Mouse (Mus musculus): Measurements from ENCODE around the gene Csf3r. TPM values are rescaled to one million over a fixed set of nuclear protein-coding genes. Genes with fewer than 3 reads are reported as not detected.

Csf3r gene
- polyA plus RNA-seq, 1 experiment from 2014 or later = 0.42 TPM

DNA sequence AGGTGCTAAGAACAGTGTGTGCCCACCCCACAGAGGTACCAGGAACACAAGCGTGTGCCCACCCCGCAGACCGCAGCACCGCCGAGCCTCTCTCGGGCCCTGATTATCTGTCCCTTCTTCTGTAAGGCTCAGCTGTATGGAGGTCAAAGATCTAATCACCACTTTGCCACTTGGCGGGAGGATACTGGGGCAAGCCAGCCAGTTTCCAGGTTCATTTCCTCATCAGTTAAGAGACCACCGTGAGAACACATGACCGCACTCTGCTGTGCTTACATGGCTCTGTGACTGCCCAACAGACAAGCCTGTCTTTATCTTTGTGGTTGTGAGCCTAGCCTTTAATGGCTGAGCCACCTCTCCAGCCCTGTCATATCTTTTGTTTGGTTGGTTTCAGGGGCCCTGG lies 58.7 kb downstream of the Csf3r start:
- H3K27me3 ChIP-seq (ENCODE audit: control insufficient read depth, insufficient read depth, low read length) = no peaks in the 10 kb centered on the region
- 91% methylated on average over 9 of the region's 9 CpGs for WGBS

GRCm38 (mm10) chr4:126084382-126084781 lies 60.0 kb downstream of the Csf3r start:
- Histone ChIP-seq H3K9ac (replicated peaks; ENCODE audit: low read length) (no peak overlapping the region), H3K4me1 (ENCODE audit: control insufficient read depth, insufficient read depth, low read length) (no peaks in the 10 kb centered on the region), H3K4me2 (ENCODE audit: low read depth, low read length) (no peak overlapping the region), H3K27me3 (ENCODE audit: control insufficient read depth, insufficient read depth, low read length) (no peaks in the 10 kb centered on the region), H3K9me3 (replicated peaks; ENCODE audit: control insufficient read depth, low read length) (no peaks in the 10 kb centered on the region), H3K4me3 (ENCODE audit: low read depth, low read length) (no peak overlapping the region), H3K36me3 (replicated peaks; ENCODE audit: control insufficient read depth, insufficient read depth, low read depth, low read length) (no peaks in the 10 kb centered on the region), H3K27ac (replicated peaks; ENCODE audit: low read depth, low read length) (no peak overlapping the region)
- 56% methylated on average over 8 of the region's 8 CpGs for WGBS
- DNase-seq (ENCODE audit: low spot score) = no peak
- ATAC-seq (replicated peaks; ENCODE audit: insufficient number of reproducible peaks, low FRiP score, low TSS enrichment, low read depth) = no peak

More for the DNA sequence above, 58.7 kb downstream of the Csf3r start:
- no peak for ATAC-seq (replicated peaks; ENCODE audit: insufficient number of reproducible peaks, low FRiP score, low TSS enrichment, low read depth)
- H3K36me3 ChIP-seq (replicated peaks; ENCODE audit: control insufficient read depth, insufficient read depth, low read depth, low read length) = no peaks in the 10 kb centered on the region
- no peak overlapping the region for H3K27ac ChIP-seq (replicated peaks; ENCODE audit: low read depth, low read length)
- H3K9ac ChIP-seq (replicated peaks; ENCODE audit: low read length) = no peak overlapping the region
- H3K4me3 ChIP-seq (ENCODE audit: low read depth, low read length) = no peak overlapping the region
- no peak overlapping the region for H3K4me2 ChIP-seq (ENCODE audit: low read depth, low read length)
- no peak for DNase-seq (ENCODE audit: low spot score)
- H3K9me3 ChIP-seq (replicated peaks; ENCODE audit: control insufficient read depth, low read length) = no peaks in the 10 kb centered on the region
- no peaks in the 10 kb centered on the region for H3K4me1 ChIP-seq (ENCODE audit: control insufficient read depth, insufficient read depth, low read length)

GRCm38 (mm10) chr4:126085996-126086576 lies 61.7 kb downstream of the Csf3r start:
- no peaks in the 10 kb centered on the region for H3K27me3 ChIP-seq (ENCODE audit: control insufficient read depth, insufficient read depth, low read length)
- WGBS = 34% methylated on average over 7 of the region's 7 CpGs
- DNase-seq (ENCODE audit: low spot score) (peak; percentile 89), ATAC-seq (replicated peaks; ENCODE audit: insufficient number of reproducible peaks, low FRiP score, low TSS enrichment, low read depth) (0 out of 2 replicates have a peak, but pooled peaks have one; percentile 51)
- no peak overlapping the region for H3K9ac ChIP-seq (replicated peaks; ENCODE audit: low read length)
- H3K27ac ChIP-seq (replicated peaks; ENCODE audit: low read depth, low read length) = no peak overlapping the region
- H3K4me1 ChIP-seq (ENCODE audit: control insufficient read depth, insufficient read depth, low read length) = no peaks in the 10 kb centered on the region
- H3K4me3 ChIP-seq (ENCODE audit: low read depth, low read length) = no peak overlapping the region
- no peaks in the 10 kb centered on the region for H3K36me3 ChIP-seq (replicated peaks; ENCODE audit: control insufficient read depth, insufficient read depth, low read depth, low read length)
- H3K9me3 ChIP-seq (replicated peaks; ENCODE audit: control insufficient read depth, low read length) = no peaks in the 10 kb centered on the region
- no peak overlapping the region for H3K4me2 ChIP-seq (ENCODE audit: low read depth, low read length)

GRCm38 (mm10) chr4:126090101-126090847 lies 65.9 kb downstream of the Csf3r start:
- H3K27me3 ChIP-seq (ENCODE audit: control insufficient read depth, insufficient read depth, low read length) = no peaks in the 10 kb centered on the region
- no peak overlapping the region for H3K9ac ChIP-seq (replicated peaks; ENCODE audit: low read length)
- no peak for ATAC-seq (replicated peaks; ENCODE audit: insufficient number of reproducible peaks, low FRiP score, low TSS enrichment, low read depth)
- H3K4me3 ChIP-seq (ENCODE audit: low read depth, low read length) = no peak overlapping the region
- H3K36me3 ChIP-seq (replicated peaks; ENCODE audit: control insufficient read depth, insufficient read depth, low read depth, low read length) = no peaks in the 10 kb centered on the region
- 74% methylated on average over 7 of the region's 7 CpGs for WGBS
- H3K4me2 ChIP-seq (ENCODE audit: low read depth, low read length) = no peak overlapping the region
- H3K27ac ChIP-seq (replicated peaks; ENCODE audit: low read depth, low read length) = no peak overlapping the region
- H3K4me1 ChIP-seq (ENCODE audit: control insufficient read depth, insufficient read depth, low read length) = no peaks in the 10 kb centered on the region
- DNase-seq (ENCODE audit: low spot score) = no peak
- H3K9me3 ChIP-seq (replicated peaks; ENCODE audit: control insufficient read depth, low read length) = no peaks in the 10 kb centered on the region

GRCm38 (mm10) chr4:126090848-126091124 lies 66.4 kb downstream of the Csf3r start:
- ATAC-seq (replicated peaks; ENCODE audit: insufficient number of reproducible peaks, low FRiP score, low TSS enrichment, low read depth) = no peak
- H3K27me3 ChIP-seq (ENCODE audit: control insufficient read depth, insufficient read depth, low read length) = no peaks in the 10 kb centered on the region
- H3K9ac ChIP-seq (replicated peaks; ENCODE audit: low read length) = no peak overlapping the region
- WGBS = 82% methylated on average over 4 of the region's 4 CpGs
- no peak overlapping the region for H3K4me2 ChIP-seq (ENCODE audit: low read depth, low read length)
- no peaks in the 10 kb centered on the region for H3K9me3 ChIP-seq (replicated peaks; ENCODE audit: control insufficient read depth, low read length)
- no peak overlapping the region for H3K27ac ChIP-seq (replicated peaks; ENCODE audit: low read depth, low read length)
- H3K4me1 ChIP-seq (ENCODE audit: control insufficient read depth, insufficient read depth, low read length) = no peaks in the 10 kb centered on the region
- H3K36me3 ChIP-seq (replicated peaks; ENCODE audit: control insufficient read depth, insufficient read depth, low read depth, low read length) = no peaks in the 10 kb centered on the region
- no peak for DNase-seq (ENCODE audit: low spot score)
- H3K4me3 ChIP-seq (ENCODE audit: low read depth, low read length) = no peak overlapping the region

- 79% methylated on average over 8 of the region's 8 CpGs for WGBS
Measured at GRCm38 (mm10) chr4:126091873-126092272, 67.5 kb downstream of the Csf3r start.

More at GRCm38 (mm10) chr4:126091873-126092272, 67.5 kb downstream of the Csf3r start:
- ATAC-seq (replicated peaks; ENCODE audit: insufficient number of reproducible peaks, low FRiP score, low TSS enrichment, low read depth) = no peak
- DNase-seq (ENCODE audit: low spot score) = no peak
- no peaks in the 10 kb centered on the region for H3K36me3 ChIP-seq (replicated peaks; ENCODE audit: control insufficient read depth, insufficient read depth, low read depth, low read length)
- no peaks in the 10 kb centered on the region for H3K9me3 ChIP-seq (replicated peaks; ENCODE audit: control insufficient read depth, low read length)
- no peaks in the 10 kb centered on the region for H3K4me1 ChIP-seq (ENCODE audit: control insufficient read depth, insufficient read depth, low read length)
- H3K4me2 ChIP-seq (ENCODE audit: low read depth, low read length) = no peak overlapping the region
- H3K4me3 ChIP-seq (ENCODE audit: low read depth, low read length) = no peak overlapping the region
- no peaks in the 10 kb centered on the region for H3K27me3 ChIP-seq (ENCODE audit: control insufficient read depth, insufficient read depth, low read length)
- H3K27ac ChIP-seq (replicated peaks; ENCODE audit: low read depth, low read length) = no peak overlapping the region
- no peak overlapping the region for H3K9ac ChIP-seq (replicated peaks; ENCODE audit: low read length)

Other genes starting within 250 kb of the Csf3r start
- 176 and 177 TPM in 2 replicates for gene Mrps15, start 22.4 kb downstream of the Csf3r start, polyA plus RNA-seq (2014; fragmentation: Nextera tagmentation; extraction: Ambion mirVana)
- gene Oscp1, start 34.0 kb downstream of the Csf3r start, polyA plus RNA-seq (2014; fragmentation: Nextera tagmentation; extraction: Ambion mirVana) = 17.1 and 18.3 TPM in 2 replicates
- gene Lsm10, start 72.1 kb downstream of the Csf3r start, polyA plus RNA-seq (2014; fragmentation: Nextera tagmentation; extraction: Ambion mirVana) = 46.1 and 47.0 TPM in 2 replicates
- 22.7 and 23.8 TPM in 2 replicates for gene Stk40, start 79.4 kb downstream of the Csf3r start, polyA plus RNA-seq (2014; fragmentation: Nextera tagmentation; extraction: Ambion mirVana)
- 48.9 and 51.0 TPM in 2 replicates for gene Eva1b, start 123.2 kb downstream of the Csf3r start, polyA plus RNA-seq (2014; fragmentation: Nextera tagmentation; extraction: Ambion mirVana)
- 4.7 and 5.0 TPM in 2 replicates for gene Sh3d21, start 138.9 kb downstream of the Csf3r start, polyA plus RNA-seq (2014; fragmentation: Nextera tagmentation; extraction: Ambion mirVana)
- 211 and 232 TPM in 2 replicates for gene Thrap3, start 178.2 kb downstream of the Csf3r start, polyA plus RNA-seq (2014; fragmentation: Nextera tagmentation; extraction: Ambion mirVana)
- gene Map7d1, start 231.8 kb downstream of the Csf3r start, polyA plus RNA-seq (2014; fragmentation: Nextera tagmentation; extraction: Ambion mirVana) = 47.0 and 54.1 TPM in 2 replicates
- 33.8 and 36.7 TPM in 2 replicates for gene Trappc3, start 237.8 kb downstream of the Csf3r start, polyA plus RNA-seq (2014; fragmentation: Nextera tagmentation; extraction: Ambion mirVana)